Mouse (Mus musculus) liver, adult 2 months (tissue): ENCODE measurements around the gene Ptprs.

Source experiments
- CTCF ChIP-seq: fragments of 200-500 bp; IDR thresholded peaks from 2 replicates; pipeline ENCODE4 v1.5.1; 2011; ENCODE audit warnings: low read depth, low read length, control low read depth
- POLR2A ChIP-seq: fragments of 200-500 bp; IDR thresholded peaks from 2 replicates; pipeline ENCODE4 v1.6.1; 2011; ENCODE audit warnings: low read length, control low read depth; ENCODE audit not compliant: insufficient read depth; ENCODE audit errors: extremely low read depth

- TF ChIP-seq POLR2A (no peak), CTCF (peak; percentile 24; the same call in 1 of the 2 replicates)
Measured at GRCm38 (mm10) chr17:56457442-56457841, 18.8 kb downstream of the Ptprs start.
